Mouse (Mus musculus) heart, postnatal 36 days (tissue): ENCODE measurements around the gene Gorasp1. TPM values are rescaled to one million over a fixed set of nuclear protein-coding genes. Genes with fewer than 3 reads are reported as not detected.
A peak's percentile ranks its signal among the peaks of the same experiment; 100 is the strongest.

Experiments used
- DNase-seq, 2 experiments: peaks; one replicate each; pipeline ENCODE4 v3.0.0; 2021 to 2022
- intact Hi-C: fragments of 180-260 bp; cut with DNase I; formaldehyde crosslinking; loops from one replicate; pipeline ENCODE4 v1.15.1; 2025
- total RNA-seq, 2 experiments: library from RNA; stranded (reverse); gene quantifications; 2 replicates each; pipeline ENCODE4 v1.2.3; 2021

Gene Gorasp1
- 10 to 100 TPM; 30.2 to 30.6 TPM for total RNA-seq

- intact Hi-C loops: loop anchor here (2.0 kb wide), 1 partner anchor 66 kb away; no protein-coding TSS in a partner anchor
- peak; percentile 96 to 97 for DNase-seq
Measured at GRCm38 (mm10) chr9:119937005-119937773, at the start of gene Gorasp1, which contains the start of gene Ttc21a. Gene Gorasp1 (minus strand): TSS chr9:119937565. Gene Ttc21a (plus strand): TSS chr9:119937606.

- intact Hi-C loops: loop anchor here (2.0 kb wide), 1 partner anchor 15 kb away; no protein-coding TSS in a partner anchor
- DNase-seq: no peak
Measured at GRCm38 (mm10) chr9:119985881-119986574, 48.7 kb upstream of the Gorasp1 start.

GRCm38 (mm10) chr9:119984536-119985011 is 47.2 kb upstream of the Gorasp1 start, which contains the start of gene Csrnp1:
Gene Csrnp1 (minus strand): TSS chr9:119984658.
- DNase-seq: no peak
- intact Hi-C loops: loop anchor here (2.0 kb wide), 1 partner anchor 16 kb away; no protein-coding TSS in a partner anchor

GRCm38 (mm10) chr9:119983585-119984535 is 46.5 kb upstream of the Gorasp1 start:
- DNase-seq: peak; percentile 93 to 96
- intact Hi-C loops: loop anchor here (1.0 to 2.0 kb wide), 2 partner anchors 17 to 27 kb away; no protein-coding TSS in a partner anchor

GRCm38 (mm10) chr9:119982956-119983551 is 45.7 kb upstream of the Gorasp1 start:
- intact Hi-C loops: loop anchor here (1.0 kb wide), 1 partner anchor 28 kb away; no protein-coding TSS in a partner anchor
- DNase-seq: peak; percentile 62 to 74

- intact Hi-C loops: no loop called here
- DNase-seq: peak; percentile 66
Measured at GRCm38 (mm10) chr9:119982241-119982811, 45.0 kb upstream of the Gorasp1 start.

GRCm38 (mm10) chr9:119981183-119982179 is 44.1 kb upstream of the Gorasp1 start:
- peak; percentile 82 for DNase-seq
- intact Hi-C loops: no loop called here

- DNase-seq: no peak
- intact Hi-C loops: no loop called here
Measured at GRCm38 (mm10) chr9:119980770-119981182, 43.4 kb upstream of the Gorasp1 start.

- intact Hi-C loops: loop anchor here (2.0 kb wide), 1 partner anchor 15 kb away; no protein-coding TSS in a partner anchor
- no peak for DNase-seq
Measured at GRCm38 (mm10) chr9:119979749-119980148, 42.4 kb upstream of the Gorasp1 start.

- intact Hi-C loops: loop anchor here (2.0 kb wide), 1 partner anchor 14 kb away; no protein-coding TSS in a partner anchor
- no peak for DNase-seq
Measured at GRCm38 (mm10) chr9:119978811-119979441, 41.6 kb upstream of the Gorasp1 start.

- intact Hi-C loops: loop anchor here (2.0 kb wide), 1 partner anchor 13 kb away; no protein-coding TSS in a partner anchor
- no peak for DNase-seq
Measured at GRCm38 (mm10) chr9:119978151-119978810, 40.9 kb upstream of the Gorasp1 start.

- no peak for DNase-seq
- intact Hi-C loops: loop anchor here (2.0 kb wide), 1 partner anchor 13 kb away; no protein-coding TSS in a partner anchor
Measured at GRCm38 (mm10) chr9:119977557-119978060, 40.2 kb upstream of the Gorasp1 start.

GRCm38 (mm10) chr9:119976704-119977556 is 39.6 kb upstream of the Gorasp1 start:
- intact Hi-C loops: no loop called here

GRCm38 (mm10) chr9:119975286-119975685 is 37.9 kb upstream of the Gorasp1 start:
- intact Hi-C loops: no loop called here
- no peak for DNase-seq

More at GRCm38 (mm10) chr9:119976704-119977556, 39.6 kb upstream of the Gorasp1 start:
- no peak for DNase-seq

GRCm38 (mm10) chr9:119974609-119975008 is 37.2 kb upstream of the Gorasp1 start:
- intact Hi-C loops: no loop called here
- DNase-seq: no peak
